Mouse (Mus musculus): ENCODE measurements around the gene Prdm13. TPM values are rescaled to one million over a fixed set of nuclear protein-coding genes. Genes with fewer than 3 reads are reported as not detected.

The Prdm13 gene
- polyA plus RNA-seq (2012; rRNA removed) = 0.54 and 0.74 TPM in 2 replicates

GRCm38 (mm10) chr4:21685595-21686091 lies at the start of gene Prdm13:
Prdm13 (minus strand) TSS chr4:21685963.

GRCm38 (mm10) chr4:21727615-21728165 lies 41.9 kb upstream of the Prdm13 start, which contains the start of gene Ccnc:
Ccnc (plus strand) TSS chr4:21727701.

Other genes with a start within 250 kb of the Prdm13 start
- 33.5 and 36.2 TPM in 2 replicates for gene Ccnc, start 41.7 kb upstream of the Prdm13 start, polyA plus RNA-seq (2012; rRNA removed)
- gene Usp45, start 81.2 kb upstream of the Prdm13 start, polyA plus RNA-seq (2012; rRNA removed) = 10.7 and 11.5 TPM in 2 replicates
- gene Tstd3, start 81.2 kb upstream of the Prdm13 start, polyA plus RNA-seq (2012; rRNA removed) = 10.9 and 12.4 TPM in 2 replicates
- 224 and 233 TPM in 2 replicates for gene Pnisr, start 161.6 kb upstream of the Prdm13 start, polyA plus RNA-seq (2012; rRNA removed)
- gene Coq3, start 193.7 kb upstream of the Prdm13 start, polyA plus RNA-seq (2012; rRNA removed) = 9.8 and 10.3 TPM in 2 replicates
- gene Faxc, start 245.4 kb upstream of the Prdm13 start, polyA plus RNA-seq (2012; rRNA removed) = 36.9 and 39.5 TPM in 2 replicates

Measured in central nervous system, embryonic 18 days (tissue).